Mouse (Mus musculus): ENCODE data around the gene Hoxd9.

DNA sequence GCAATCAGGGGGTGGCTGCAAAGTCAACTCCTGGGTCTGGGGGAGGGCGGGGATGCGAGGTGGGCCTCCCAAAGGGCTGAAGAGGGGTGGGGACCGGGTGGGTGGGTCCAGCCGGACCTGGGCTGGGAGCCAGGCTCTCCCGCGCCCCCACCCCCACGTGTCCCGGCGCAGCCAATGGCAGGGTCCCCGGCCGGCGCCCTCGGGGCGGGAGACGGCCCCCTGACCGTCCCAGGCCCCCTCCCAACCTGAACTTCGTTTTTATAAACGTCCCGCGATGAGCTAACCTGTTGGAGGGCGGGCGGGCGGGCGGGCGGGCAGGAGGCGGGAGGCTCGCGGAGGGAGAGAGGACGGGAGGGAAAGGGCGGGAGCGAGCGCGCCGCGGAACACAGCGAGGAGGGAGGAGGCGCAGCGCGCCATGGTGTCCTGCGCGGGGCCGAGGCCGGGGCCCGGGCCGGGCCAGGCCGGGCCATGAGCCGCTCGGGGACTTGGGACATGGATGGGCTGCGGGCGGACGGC lies 29.6 kb upstream of the Hoxd9 start, which contains the start of gene Hoxd13:
- TF ChIP-seq CTCF (IDR thresholded peaks at IDR 0.05; ENCODE audit: low read depth): no peak
- no peak for TF ChIP-seq EP300 (IDR thresholded peaks at IDR 0.05; ENCODE audit: low read depth)

Data from heart, postnatal 0 days (tissue).